Comparison of ENCODE assay signal across 8 mouse cellular contexts in genomic region chr5:139826357-139827055, GRCm38 (mm10). TPM values are rescaled to one million over a fixed set of nuclear protein-coding genes. Genes with fewer than 3 reads are reported as not detected.
DNase-seq lines count a peak whose midpoint lies in the region; ATAC-seq lines count a peak whose summit lies in the region.

TSS of gene Gm26938 (minus strand) at chr5:139826407.
TSS of gene Psmg3 (minus strand) at chr5:139826885.

- H3K9ac ChIP-seq in hindbrain, embryonic 15.5 days: peak within 1 kb of the TSS; percentile 93

- WGBS in hindbrain, embryonic 15.5 days: under 1% methylated on average over 43 of the region's 43 CpGs

- DNase-seq in WW6 (ENCODE audit: low read depth, low spot score): peak; percentile 71
- peak; percentile 89 to 97 for DNase-seq in cerebellum, postnatal 36 days
- DNase-seq in frontal cortex, postnatal 36 days (ENCODE audit: low spot score in 2 of 2): peak; percentile 91 to 93
- DNase-seq in left cerebral cortex, adult 11 months (ENCODE audit: low spot score): peak; percentile 81
- peak; percentile 89 for DNase-seq in lung, postnatal 36 days
- peak; percentile 96 for DNase-seq in retina, embryonic 14.5 days (ENCODE audit: low spot score)
- DNase-seq in thymus, postnatal 36 days: peak; percentile 82 to 88

- H3K4me3 ChIP-seq in hindbrain, embryonic 15.5 days: peak within 1 kb of the TSS; percentile 90

- H3K36me3 ChIP-seq in hindbrain, embryonic 15.5 days: peaks cover 6% of the 10 kb centered on the region; the same call in 1 of the 2 replicates

- H3K9me3 ChIP-seq in hindbrain, embryonic 15.5 days: no peaks in the 10 kb centered on the region

- peak within 1 kb of the TSS; percentile 98 for H3K4me2 ChIP-seq in hindbrain, embryonic 15.5 days

- peak within 1 kb of the TSS; percentile 86 for H3K27ac ChIP-seq in hindbrain, embryonic 15.5 days (replicated peaks)

- 0 out of 2 replicates have a peak, but pooled peaks cover 3% of the 10 kb centered on the region for H3K27me3 ChIP-seq in hindbrain, embryonic 15.5 days

- ATAC-seq in hindbrain, embryonic 15.5 days (ENCODE audit: low FRiP score, low read depth): peak; percentile 85

- peaks cover 17% of the 10 kb centered on the region for H3K4me1 ChIP-seq in hindbrain, embryonic 15.5 days (replicated peaks)

RNA-seq across cellular contexts. Expression of gene Gm26938, which starts in this region (rescaled TPM):
- polyA plus RNA-seq in hindbrain, embryonic 15.5 days (2015; fragmentation: Nextera tagmentation; extraction: Ambion mirVana): not detected in 2 replicates

RNA-seq across cellular contexts. Expression of gene Psmg3, which starts in this region (rescaled TPM):
- 67.4 and 71.0 TPM in 2 replicates for polyA plus RNA-seq in hindbrain, embryonic 15.5 days (2015; fragmentation: Nextera tagmentation; extraction: Ambion mirVana)

Comparison
In these comparisons a context has a peak if more than half of its experiments do, and no peak if none do; other contexts are left out.
1. Peak in every context shown above with its lines: DNase-seq, ATAC-seq, H3K4me3 ChIP-seq and H3K27ac ChIP-seq.